ENCODE assay signal across 11 mouse cellular contexts in the genomic region with DNA sequence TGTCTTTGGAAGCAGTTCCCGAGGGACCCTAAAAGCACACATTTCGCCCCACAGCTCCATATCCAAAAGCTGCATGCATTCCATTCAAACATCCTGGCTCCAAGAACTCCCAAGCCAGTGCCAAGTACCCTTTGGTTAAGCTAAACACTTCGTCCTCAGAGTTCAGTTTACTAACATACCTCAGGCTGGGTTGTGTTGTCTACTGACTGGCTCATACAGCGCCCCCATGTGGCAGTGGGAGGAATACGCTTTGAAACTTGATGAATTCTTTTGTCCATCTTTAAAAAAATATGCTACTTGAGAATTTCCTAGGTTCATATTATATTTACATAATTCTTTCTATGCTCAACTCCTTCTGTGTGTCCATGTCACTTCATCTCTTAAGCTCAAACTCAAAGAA. TPM values are rescaled to one million over a fixed set of nuclear protein-coding genes. Genes with fewer than 3 reads are reported as not detected.
DNase-seq lines count a peak whose midpoint lies in the region; ATAC-seq and TF ChIP-seq lines count a peak whose summit lies in the region.
"Had no signal": no experiment of that assay in that cellular context is flagged by ENCODE, and none has a peak within 500 bp of the region (broad histone marks: within the 10 kb centered on the region; RNA-seq: fewer than 3 reads in every experiment).

No protein-coding gene starts in this region.

- H3K9me3 ChIP-seq in midbrain, postnatal 0 days (ENCODE audit: low read length), result no peaks in the 10 kb centered on the region
- H3K9me3 ChIP-seq in midbrain, embryonic 10.5 days (replicated peaks), result no peaks in the 10 kb centered on the region; the same call in 1 of the 2 replicates
- H3K9me3 ChIP-seq in embryonic facial prominence, embryonic 11.5 days (replicated peaks; ENCODE audit: control insufficient read depth, low read length), result no peaks in the 10 kb centered on the region
- H3K9me3 ChIP-seq: forebrain, embryonic 15.5 days; hindbrain, embryonic 15.5 days had no signal

- no peak overlapping the region for H3K4me2 ChIP-seq in midbrain, postnatal 0 days (ENCODE audit: low read depth, low read length, poor library complexity, severe bottlenecking)
- no peak overlapping the region for H3K4me2 ChIP-seq in embryonic facial prominence, embryonic 11.5 days (ENCODE audit: low read depth, low read length)
- H3K4me2 ChIP-seq: forebrain, embryonic 15.5 days; hindbrain, embryonic 15.5 days had no signal

- H3K36me3 ChIP-seq in midbrain, postnatal 0 days (ENCODE audit: insufficient read depth, low read length), result no peaks in the 10 kb centered on the region
- no peaks in the 10 kb centered on the region for H3K36me3 ChIP-seq in midbrain, embryonic 10.5 days
- no peaks in the 10 kb centered on the region for H3K36me3 ChIP-seq in embryonic facial prominence, embryonic 11.5 days (replicated peaks; ENCODE audit: control insufficient read depth, insufficient read depth, low read depth, low read length)
- H3K36me3 ChIP-seq in thymus, adult 2 months (ENCODE audit: control insufficient read depth, insufficient read depth, low read length), result no peaks in the 10 kb centered on the region
- H3K36me3 ChIP-seq: forebrain, embryonic 15.5 days; hindbrain, embryonic 15.5 days had no signal

- TF ChIP-seq CTCF in midbrain, postnatal 0 days (IDR thresholded peaks at IDR 0.05), result peak; percentile 54
- no peak for TF ChIP-seq CTCF in thymus, adult 2 months (IDR thresholded peaks at IDR 0.05; ENCODE audit: borderline replicate concordance, control insufficient read depth, extremely low read depth, insufficient read depth, low read length, poor library complexity)

- no peaks in the 10 kb centered on the region for H3K27me3 ChIP-seq in midbrain, postnatal 0 days (ENCODE audit: insufficient read depth, low read length)
- H3K27me3 ChIP-seq in midbrain, embryonic 10.5 days (ENCODE audit: low read depth, poor library complexity, severe bottlenecking), result no peaks in the 10 kb centered on the region
- no peaks in the 10 kb centered on the region for H3K27me3 ChIP-seq in embryonic facial prominence, embryonic 11.5 days (ENCODE audit: control insufficient read depth, insufficient read depth, low read length)
- no peaks in the 10 kb centered on the region for H3K27me3 ChIP-seq in thymus, adult 2 months (ENCODE audit: control insufficient read depth, insufficient read depth, low read length)
- H3K27me3 ChIP-seq: forebrain, embryonic 15.5 days; hindbrain, embryonic 15.5 days had no signal

- H3K27ac ChIP-seq in midbrain, postnatal 0 days (ENCODE audit: low read depth, low read length), result no peak overlapping the region
- no peak overlapping the region for H3K27ac ChIP-seq in midbrain, embryonic 10.5 days (replicated peaks)
- no peak overlapping the region for H3K27ac ChIP-seq in embryonic facial prominence, embryonic 11.5 days (replicated peaks; ENCODE audit: low read depth, low read length)
- H3K27ac ChIP-seq in thymus, adult 2 months (ENCODE audit: control insufficient read depth, insufficient read depth, low read length), result no peak overlapping the region
- H3K27ac ChIP-seq: forebrain, embryonic 15.5 days; hindbrain, embryonic 15.5 days had no signal

- no peak for TF ChIP-seq POLR2A in thymus, adult 2 months (IDR thresholded peaks at IDR 0.05; ENCODE audit: control insufficient read depth, extremely low read depth, insufficient read depth, low read length, poor library complexity)

- no peak overlapping the region for H3K4me3 ChIP-seq in midbrain, postnatal 0 days (ENCODE audit: low read depth, low read length)
- H3K4me3 ChIP-seq in midbrain, embryonic 10.5 days, result no peak overlapping the region
- H3K4me3 ChIP-seq in embryonic facial prominence, embryonic 11.5 days (ENCODE audit: low read depth, low read length), result no peak overlapping the region
- H3K4me3 ChIP-seq in thymus, adult 2 months (ENCODE audit: control insufficient read depth, insufficient read depth, low read length), result no peak overlapping the region
- H3K4me3 ChIP-seq: forebrain, embryonic 15.5 days; hindbrain, embryonic 15.5 days had no signal

- H3K4me1 ChIP-seq in midbrain, postnatal 0 days (ENCODE audit: insufficient read depth, low read length), result no peaks in the 10 kb centered on the region
- H3K4me1 ChIP-seq in midbrain, embryonic 10.5 days, result peaks cover 6% of the 10 kb centered on the region
- no peaks in the 10 kb centered on the region for H3K4me1 ChIP-seq in embryonic facial prominence, embryonic 11.5 days (ENCODE audit: control insufficient read depth, insufficient read depth, low read length)
- no peaks in the 10 kb centered on the region for H3K4me1 ChIP-seq in thymus, adult 2 months (replicated peaks; ENCODE audit: control insufficient read depth, insufficient read depth, low read length)
- H3K4me1 ChIP-seq: forebrain, embryonic 15.5 days; hindbrain, embryonic 15.5 days had no signal

- H3K9ac ChIP-seq in midbrain, postnatal 0 days (replicated peaks; ENCODE audit: low read length, poor library complexity, severe bottlenecking), result no peak overlapping the region
- no peak overlapping the region for H3K9ac ChIP-seq in embryonic facial prominence, embryonic 11.5 days (replicated peaks; ENCODE audit: low read length)
- H3K9ac ChIP-seq: forebrain, embryonic 15.5 days; hindbrain, embryonic 15.5 days had no signal

- 66% methylated on average over 5 of the region's 5 CpGs for WGBS in midbrain, postnatal 0 days
- WGBS in midbrain, embryonic 10.5 days, result 69% methylated on average over 5 of the region's 5 CpGs
- WGBS in embryonic facial prominence, embryonic 11.5 days, result 65% methylated on average over 5 of the region's 5 CpGs
- WGBS in thymus, adult 2 months, result 73% methylated on average over 5 of the region's 5 CpGs

- no peak for ATAC-seq in midbrain, postnatal 0 days (ENCODE audit: low FRiP score)
- ATAC-seq in embryonic facial prominence, embryonic 11.5 days (replicated peaks; ENCODE audit: insufficient number of reproducible peaks, low FRiP score, low TSS enrichment, low read depth), result no peak
- ATAC-seq: forebrain, embryonic 15.5 days had no signal

- peak; percentile 12 for DNase-seq in embryo, embryonic 10 days (ENCODE audit: low spot score)
- DNase-seq in embryo, embryonic 9.5 days (ENCODE audit: extremely low spot score), result no peak
- no peak for DNase-seq in midbrain, postnatal 0 days (ENCODE audit: low spot score)
- no peak for DNase-seq in midbrain, embryonic 10.5 days (ENCODE audit: low spot score)
- DNase-seq in embryonic facial prominence, embryonic 11.5 days (ENCODE audit: low spot score), result peak; percentile 17
- DNase-seq in lung, postnatal 36 days, result peak; percentile 34
- DNase-seq in cerebellum, adult 11-12 months, result no peak
- no peak for DNase-seq in thymus, adult 2 months
- DNase-seq: thymus, postnatal 25 days had no signal

RNA-seq across cellular contexts. Expression of gene Hsd17b2, which starts 25.9 kb away (rescaled TPM):
- total RNA-seq in midbrain, postnatal 0 days (2014; rRNA removed), result not detected in 2 replicates
- polyA plus RNA-seq in midbrain, postnatal 0 days (2015; fragmentation: Nextera tagmentation; extraction: Ambion mirVana), result 0.36 and 0.38 TPM in 2 replicates
- polyA plus RNA-seq in midbrain, embryonic 10.5 days (2016; fragmentation: Nextera tagmentation; extraction: Ambion mirVana), result 0.17 TPM in 1 of 2 replicates, not detected in the other
- polyA plus RNA-seq in embryonic facial prominence, embryonic 11.5 days (2014; fragmentation: Nextera tagmentation; extraction: Ambion mirVana), result 0.32 TPM in 1 of 2 replicates, not detected in the other
- polyA plus RNA-seq in thymus, adult 2 months (2012; rRNA removed), result 0.40 and 0.71 TPM in 2 replicates
- polyA plus RNA-seq: forebrain, embryonic 15.5 days had no signal

RNA-seq across cellular contexts. Expression of gene Sdr42e1, which starts 54.1 kb away (rescaled TPM):
- 3.0 and 5.9 TPM in 2 replicates for total RNA-seq in midbrain, postnatal 0 days (2014; rRNA removed)
- 3.3 and 3.7 TPM in 2 replicates for polyA plus RNA-seq in midbrain, postnatal 0 days (2015; fragmentation: Nextera tagmentation; extraction: Ambion mirVana)
- polyA plus RNA-seq in midbrain, embryonic 10.5 days (2016; fragmentation: Nextera tagmentation; extraction: Ambion mirVana), result 0.46 and 0.65 TPM in 2 replicates
- 0.79 and 1.6 TPM in 2 replicates for polyA plus RNA-seq in embryonic facial prominence, embryonic 11.5 days (2014; fragmentation: Nextera tagmentation; extraction: Ambion mirVana)
- polyA plus RNA-seq in thymus, adult 2 months (2012; rRNA removed), result 5.1 and 5.3 TPM in 2 replicates

Comparison
In these comparisons a context has a peak if more than half of its experiments do, and no peak if none do; other contexts are left out.
1. DNase-seq: peak in embryo, embryonic 10 days (single experiment), embryonic facial prominence, embryonic 11.5 days (single experiment) and lung, postnatal 36 days (single experiment); none in embryo, embryonic 9.5 days (single experiment), midbrain, postnatal 0 days (single experiment), midbrain, embryonic 10.5 days (single experiment), cerebellum, adult 11-12 months (single experiment) and thymus, adult 2 months (single experiment).